ENCODE assay signal across 11 mouse cellular contexts in the genomic region with DNA sequence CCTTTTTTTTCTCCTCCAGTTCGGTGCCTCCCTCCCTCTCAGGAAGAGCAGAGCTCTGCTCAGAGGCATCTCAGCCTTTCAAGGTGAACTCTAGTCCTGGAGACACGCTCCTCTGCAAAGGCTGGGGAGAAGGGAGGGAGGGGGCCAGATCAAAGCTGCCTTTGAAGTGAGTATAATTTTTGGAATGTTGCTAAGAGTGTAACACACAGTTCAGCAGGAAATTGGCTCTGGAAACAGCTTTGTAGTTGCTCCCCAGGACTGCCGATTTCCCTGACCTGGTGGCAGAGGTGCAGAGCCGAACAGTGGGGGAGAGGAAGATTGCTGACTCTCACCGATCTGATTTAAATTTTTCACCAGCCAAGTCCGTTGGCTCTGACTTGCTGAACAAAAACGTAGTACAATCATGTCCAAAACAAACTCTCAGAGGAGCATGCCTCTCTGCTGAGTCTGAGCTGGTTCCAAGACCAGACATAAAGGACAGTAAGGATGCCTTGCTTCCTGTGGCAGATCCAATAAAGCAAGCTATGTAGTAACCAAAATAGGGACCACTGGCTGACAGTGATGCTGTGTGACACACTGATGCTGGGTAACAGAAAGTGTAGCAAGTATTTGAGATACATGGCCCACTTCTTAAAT.
A peak's percentile ranks its signal among the peaks of the same experiment; 100 is the strongest.
DNase-seq lines count a peak whose midpoint lies in the region; TF ChIP-seq lines count a peak whose summit lies in the region.
"Had no signal": no experiment of that assay in that cellular context is flagged by ENCODE, and none has a peak within 500 bp of the region (broad histone marks: within the 10 kb centered on the region; RNA-seq: fewer than 3 reads in every experiment).

No protein-coding gene starts in this region.

- peak; percentile 50 to 76 for DNase-seq in adrenal gland, adult (ENCODE audit: inconsistent age in 2 of 2, low spot score in 1 of 2)
- DNase-seq in adrenal gland, postnatal 4 days (ENCODE audit: low spot score in 2 of 2): no peak
- no peak for DNase-seq in layer of hippocampus, adult 2 months (ENCODE audit: low spot score in 2 of 2)
- no peak for DNase-seq in layer of hippocampus, postnatal 25 days (ENCODE audit: extremely low spot score in 1 of 2, low spot score in 1 of 2)
- DNase-seq in hindlimb bud, embryonic 11.5 days (ENCODE audit: extremely low spot score, low read depth, low spot score): peak; percentile 31
- DNase-seq in yolk sac, embryonic 10.5 days (ENCODE audit: low spot score): peak; percentile 9
- DNase-seq in spleen, postnatal 10 days (ENCODE audit: low spot score in 2 of 2): no peak
- DNase-seq in left cerebral cortex, adult 18-20 months (ENCODE audit: low spot score in 2 of 2): no peak
- DNase-seq: cerebellum, adult 8-10 months; left cerebral cortex, postnatal 4 days had no signal

- no peak for TF ChIP-seq CTCF in layer of hippocampus, adult 2 months (conservative IDR thresholded peaks at IDR 0.05)

- peak overlapping the region; percentile 88 for H3K27ac ChIP-seq in layer of hippocampus, adult 2 months
- H3K27ac ChIP-seq: heart, embryonic 15.5 days had no signal

- H3K4me3 ChIP-seq in layer of hippocampus, adult 2 months: no peak overlapping the region
- H3K4me3 ChIP-seq: heart, embryonic 15.5 days had no signal

Comparison
In these comparisons a context has a peak if more than half of its experiments do, and no peak if none do; other contexts are left out.
1. DNase-seq: peak in adrenal gland, adult (2 of 2), hindlimb bud, embryonic 11.5 days (single experiment) and yolk sac, embryonic 10.5 days (single experiment); none in adrenal gland, postnatal 4 days (0 of 2), layer of hippocampus, adult 2 months (0 of 2), layer of hippocampus, postnatal 25 days (0 of 2), spleen, postnatal 10 days (0 of 2) and left cerebral cortex, adult 18-20 months (0 of 2).